Mouse (Mus musculus) cerebellum, postnatal 36 days (tissue): Measurements from ENCODE around the gene Slc6a11.

Experiments
- DNase-seq, 2 experiments: peaks; one replicate each; pipeline ENCODE4 v3.0.0; 2021 to 2022; ENCODE audit warnings: mixed read lengths in 2 of 2

Slc6a11 gene

GRCm38 (mm10) chr6:114267979-114268378 lies 136.9 kb downstream of the Slc6a11 start:
- DNase-seq, result no peak

- peak in 1 of 2 experiments; percentile 40 for DNase-seq
Observed at GRCm38 (mm10) chr6:114269589-114269988, 138.5 kb downstream of the Slc6a11 start.

- no peak for DNase-seq
Observed at GRCm38 (mm10) chr6:114270799-114271198, 139.8 kb downstream of the Slc6a11 start.

GRCm38 (mm10) chr6:114272279-114272678 lies 141.2 kb downstream of the Slc6a11 start:
- peak; percentile 68 to 77 for DNase-seq

- DNase-seq, result no peak
Observed at GRCm38 (mm10) chr6:114273997-114274728, 143.1 kb downstream of the Slc6a11 start.

- DNase-seq, result no peak
Observed at GRCm38 (mm10) chr6:114275800-114276199, 144.8 kb downstream of the Slc6a11 start.

- peak in 1 of 2 experiments; percentile 60 for DNase-seq
Observed at GRCm38 (mm10) chr6:114282469-114283277, 151.6 kb downstream of the Slc6a11 start, which contains the start of gene Slc6a1. Gene Slc6a1 (plus strand): TSS chr6:114282635.

GRCm38 (mm10) chr6:114283278-114283770 lies 152.3 kb downstream of the Slc6a11 start:
- DNase-seq, result no peak

GRCm38 (mm10) chr6:114283927-114284703 lies 153.1 kb downstream of the Slc6a11 start:
- DNase-seq, result no peak

- no peak for DNase-seq
Observed at GRCm38 (mm10) chr6:114285424-114285823, 154.4 kb downstream of the Slc6a11 start.

GRCm38 (mm10) chr6:114289106-114289505 lies 158.1 kb downstream of the Slc6a11 start:
- DNase-seq, result no peak

- peak; percentile 24 to 32 for DNase-seq
Observed at GRCm38 (mm10) chr6:114290184-114290583, 159.1 kb downstream of the Slc6a11 start.

GRCm38 (mm10) chr6:114290929-114291328 lies 159.9 kb downstream of the Slc6a11 start:
- DNase-seq, result peak; percentile 30 to 31

GRCm38 (mm10) chr6:114291396-114291795 lies 160.4 kb downstream of the Slc6a11 start:
- no peak for DNase-seq

GRCm38 (mm10) chr6:114293511-114293910 lies 162.5 kb downstream of the Slc6a11 start:
- no peak for DNase-seq

GRCm38 (mm10) chr6:114295086-114295485 lies 164.0 kb downstream of the Slc6a11 start:
- no peak for DNase-seq

GRCm38 (mm10) chr6:114297260-114298002 lies 166.4 kb downstream of the Slc6a11 start:
- no peak for DNase-seq
